Mouse (Mus musculus) urinary bladder, postnatal 10 days (tissue): ENCODE data around the gene Dkc1.
A peak's percentile ranks its signal among the peaks of the same experiment; 100 is the strongest.

Experiments used
- DNase-seq: peaks from one replicate; pipeline ENCODE4 v3.0.0; 2022; ENCODE audit warnings: low spot score

The Dkc1 gene

DNA sequence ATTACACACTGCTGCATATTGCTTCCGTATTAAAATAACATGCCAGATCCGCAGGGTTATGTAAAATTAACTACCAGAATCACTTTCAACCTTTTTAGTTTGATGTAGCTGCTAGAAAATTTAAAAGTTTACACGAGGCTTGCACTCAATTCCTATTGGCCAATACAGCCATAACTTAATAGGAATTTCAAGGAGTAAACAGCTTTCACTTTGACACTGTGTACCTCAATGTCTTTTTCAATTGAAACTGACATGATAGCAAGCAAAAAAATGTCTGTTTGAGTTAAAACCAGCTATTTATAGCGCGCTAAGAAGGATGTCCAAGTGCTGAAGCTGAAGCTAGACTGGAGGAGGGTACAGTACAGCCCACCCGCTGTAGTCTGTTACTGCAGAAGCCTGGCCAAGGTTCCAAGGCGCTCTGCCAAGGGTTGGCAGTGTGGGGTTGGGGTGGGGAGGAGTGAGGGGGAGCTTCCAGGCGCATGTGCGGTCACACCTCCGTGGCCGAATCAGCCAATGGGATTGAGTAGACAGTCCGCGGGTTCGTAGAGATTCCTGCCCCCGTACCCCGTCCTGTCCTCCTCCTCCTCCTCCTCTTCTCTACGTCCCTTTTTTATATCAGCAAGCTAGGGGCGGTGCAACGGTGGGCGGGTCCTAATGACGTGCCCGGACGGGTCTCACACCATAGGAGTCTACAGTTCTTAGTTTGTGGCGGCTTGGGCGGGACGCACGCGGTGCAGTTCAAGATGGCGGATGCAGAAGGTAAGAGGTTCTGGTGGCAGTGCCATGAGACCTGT is at the start of gene Dkc1:
Gene Dkc1, plus strand, starts transcription at position 486 of the 794 bp plus-strand sequence.
- peak; percentile 36 for DNase-seq

DNA sequence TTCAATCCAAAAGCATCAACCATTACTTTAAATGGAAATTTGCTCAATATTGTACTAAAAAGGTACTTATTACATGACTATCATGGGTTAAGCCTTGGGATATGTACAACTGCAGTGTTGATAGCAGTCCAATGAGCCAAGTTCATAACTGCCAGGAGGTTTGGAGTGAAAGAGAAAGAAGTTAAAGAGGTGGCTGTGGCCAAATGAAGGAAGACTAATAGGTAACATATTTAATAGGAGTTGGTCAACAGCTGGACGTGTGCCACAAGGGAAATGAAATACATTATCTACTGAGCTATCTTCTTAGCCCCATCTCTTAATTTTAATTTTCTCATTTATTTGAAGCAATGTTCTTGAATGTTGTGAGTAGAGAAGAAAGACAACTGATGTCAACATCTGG is 49.7 kb upstream of the Dkc1 start:
- no peak for DNase-seq

DNA sequence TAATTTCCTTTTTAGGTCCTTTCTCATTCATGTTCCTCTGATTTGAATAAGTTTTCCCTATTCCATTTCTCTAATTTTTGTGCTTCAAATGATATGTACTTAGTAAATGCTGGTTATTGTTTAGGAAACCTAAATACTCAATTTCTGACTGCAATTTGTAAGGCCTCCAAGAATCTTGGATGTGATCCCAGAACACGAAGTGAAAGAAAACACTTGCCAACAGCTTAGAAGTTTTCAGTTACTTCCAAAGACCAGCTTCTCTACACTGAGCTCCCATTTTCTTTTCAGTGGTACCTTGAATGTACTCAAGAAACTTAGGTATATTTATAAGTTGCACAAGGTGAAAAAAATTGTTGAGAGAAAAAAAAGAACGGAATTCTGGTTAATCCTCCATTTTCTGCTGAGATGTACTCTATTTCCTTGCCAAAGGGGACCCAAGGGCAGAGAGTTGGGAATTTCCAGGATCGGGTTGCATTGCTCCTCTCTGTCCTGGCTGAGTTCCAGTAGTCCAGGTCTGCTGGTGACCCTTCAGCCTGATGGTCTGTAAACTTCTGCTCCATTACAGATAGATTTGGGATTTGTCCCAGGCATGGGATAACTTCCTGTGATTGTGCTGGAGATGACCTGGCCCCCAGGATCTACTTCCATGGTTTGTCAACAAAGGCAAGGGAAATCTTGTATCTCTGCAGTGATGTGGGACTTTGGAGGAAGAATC is 48.6 kb upstream of the Dkc1 start:
- DNase-seq, result no peak

DNA sequence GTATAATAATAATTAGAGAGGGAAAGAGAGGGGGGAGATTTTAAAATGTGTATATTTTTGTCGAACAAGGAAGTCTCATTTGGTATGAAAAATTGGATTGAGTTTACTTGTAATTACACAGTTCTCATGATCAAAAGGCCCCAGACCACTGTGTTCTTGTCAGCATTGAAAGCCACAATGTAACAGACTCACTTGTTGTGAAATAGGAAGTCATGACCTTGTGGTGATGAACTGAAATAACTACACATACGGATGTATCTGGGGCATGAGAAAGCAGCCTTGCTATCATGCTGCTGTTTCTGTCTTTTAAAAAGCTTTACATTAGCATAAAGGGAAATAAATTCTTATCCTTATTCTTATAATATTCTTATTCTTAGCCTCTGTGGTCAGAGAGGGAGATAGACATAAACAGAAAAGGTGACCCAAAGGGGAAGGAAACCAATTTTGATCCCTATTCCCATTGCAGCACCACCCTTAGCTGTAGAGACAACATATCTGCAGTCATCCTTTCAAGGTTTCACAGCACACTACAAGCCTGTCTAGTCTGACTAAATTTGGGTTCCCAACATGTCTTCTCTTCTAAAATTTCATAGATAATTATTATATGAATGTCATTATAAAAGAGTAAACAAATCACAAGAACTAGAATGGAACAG is 39.4 kb upstream of the Dkc1 start:
- no peak for DNase-seq

DNA sequence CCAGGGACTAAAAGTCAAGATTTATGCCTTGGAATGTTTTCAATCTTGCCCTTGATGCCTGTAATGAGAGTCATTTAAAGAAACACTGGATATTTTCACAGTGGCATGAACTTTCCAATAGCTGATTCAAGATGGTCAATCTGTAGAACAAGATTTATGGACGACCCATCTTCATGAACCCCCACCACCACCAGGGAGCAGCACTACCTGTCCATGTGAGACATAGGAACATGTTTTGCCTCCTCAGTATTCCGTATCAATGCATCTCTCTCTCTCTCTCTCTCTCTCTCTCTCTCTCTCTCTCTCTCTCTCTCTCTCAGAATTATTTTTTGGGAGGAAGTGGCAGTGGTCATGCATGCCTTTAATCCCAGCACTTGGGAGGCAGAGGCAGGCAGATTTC is 13.3 kb upstream of the Dkc1 start:
- no peak for DNase-seq

DNA sequence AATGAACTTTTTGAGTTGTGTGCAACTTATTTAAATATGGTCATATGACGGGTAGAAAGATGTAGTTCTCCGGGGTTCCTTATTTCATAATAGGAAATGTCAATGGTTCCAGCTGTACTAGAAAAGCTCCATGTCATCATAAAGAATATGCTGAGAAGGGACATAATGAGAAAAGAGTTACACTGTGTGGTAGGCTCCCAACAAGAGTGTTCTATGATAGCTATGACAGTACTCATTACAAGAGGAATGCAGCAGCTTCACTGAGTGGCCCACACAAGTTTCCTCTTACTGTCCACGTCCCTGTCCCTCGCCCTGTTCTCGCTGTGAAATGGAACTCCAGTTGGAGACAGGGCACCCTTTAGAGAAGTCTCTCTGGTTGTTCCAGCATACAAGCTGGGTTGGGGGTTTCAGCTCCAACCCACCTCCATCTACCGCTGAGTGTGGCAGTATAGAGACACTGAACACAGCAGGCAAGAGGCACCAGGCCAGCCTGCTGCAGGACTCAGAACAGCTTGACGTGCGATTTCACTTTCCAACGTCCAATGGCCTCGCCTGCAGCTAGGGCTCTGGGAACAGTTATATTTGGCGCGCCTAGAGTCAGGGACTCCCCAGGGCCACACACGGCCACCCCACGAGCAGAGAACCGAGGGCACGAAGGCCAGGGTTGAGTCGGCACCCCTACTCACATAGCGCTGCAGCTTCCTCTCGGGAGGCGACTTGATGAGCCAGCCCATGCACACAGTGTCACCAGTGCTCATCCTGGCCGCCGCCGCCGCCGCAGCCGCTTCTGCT is 11.5 kb upstream of the Dkc1 start:
- no peak for DNase-seq

DNA sequence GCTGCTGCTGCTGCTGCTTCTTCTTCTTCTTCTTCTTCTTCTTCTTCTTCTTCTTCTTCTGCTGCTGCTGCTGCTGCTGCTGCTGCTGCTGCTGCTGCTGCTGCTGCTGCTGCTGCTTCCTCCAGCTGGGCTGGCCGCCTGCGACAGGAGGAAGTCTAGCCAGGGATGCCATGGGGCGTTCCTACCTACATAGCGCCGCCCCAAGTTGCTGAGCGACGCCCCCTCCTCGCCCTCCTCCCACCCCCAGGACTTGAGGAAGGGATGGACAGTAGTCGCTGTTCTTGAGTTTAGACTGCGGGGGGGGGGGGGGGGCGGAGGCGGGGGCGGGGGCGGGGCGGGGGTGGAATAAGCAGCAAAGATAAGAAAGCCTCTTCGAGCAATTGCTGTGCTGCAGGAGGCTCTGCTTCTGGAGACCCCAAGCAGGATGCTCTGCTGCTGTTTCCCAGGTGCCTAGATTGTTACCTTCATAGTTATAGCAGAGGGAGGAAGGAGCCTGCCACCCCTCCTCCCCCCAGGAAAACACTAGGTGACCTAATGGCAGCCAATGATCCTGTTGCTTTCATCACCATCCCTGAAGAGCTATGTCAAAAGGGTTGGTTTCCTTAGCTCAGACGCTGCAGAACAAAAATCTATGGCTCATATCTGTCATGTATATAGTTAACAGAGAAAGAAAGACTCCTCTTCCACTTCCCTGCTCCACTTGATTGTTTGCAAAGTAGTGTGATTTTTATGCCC is 10.7 kb upstream of the Dkc1 start, which contains the start of gene Gab3:
Gene Gab3, minus strand, starts transcription at position 685 of the 735 bp plus-strand sequence.
- DNase-seq, result no peak

DNA sequence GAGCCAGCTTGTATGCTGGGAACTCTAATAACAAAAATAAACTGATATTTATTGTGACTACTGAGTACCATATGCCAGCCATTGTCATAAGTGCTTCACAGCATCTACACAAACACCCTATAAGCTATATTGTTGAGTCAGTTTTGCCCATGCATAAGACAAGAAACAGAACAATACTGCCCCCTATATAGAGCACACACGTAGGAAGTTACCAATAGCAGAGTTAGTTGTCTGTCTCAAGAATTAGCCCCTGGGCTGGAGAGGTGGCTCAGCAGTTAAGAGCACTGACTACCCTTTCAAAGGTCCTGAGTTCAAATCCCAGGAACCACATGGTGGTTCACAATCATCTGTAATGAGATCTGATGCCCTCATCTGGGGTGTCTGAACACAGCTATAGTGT is 10.0 kb upstream of the Dkc1 start:
- DNase-seq, result no peak

DNA sequence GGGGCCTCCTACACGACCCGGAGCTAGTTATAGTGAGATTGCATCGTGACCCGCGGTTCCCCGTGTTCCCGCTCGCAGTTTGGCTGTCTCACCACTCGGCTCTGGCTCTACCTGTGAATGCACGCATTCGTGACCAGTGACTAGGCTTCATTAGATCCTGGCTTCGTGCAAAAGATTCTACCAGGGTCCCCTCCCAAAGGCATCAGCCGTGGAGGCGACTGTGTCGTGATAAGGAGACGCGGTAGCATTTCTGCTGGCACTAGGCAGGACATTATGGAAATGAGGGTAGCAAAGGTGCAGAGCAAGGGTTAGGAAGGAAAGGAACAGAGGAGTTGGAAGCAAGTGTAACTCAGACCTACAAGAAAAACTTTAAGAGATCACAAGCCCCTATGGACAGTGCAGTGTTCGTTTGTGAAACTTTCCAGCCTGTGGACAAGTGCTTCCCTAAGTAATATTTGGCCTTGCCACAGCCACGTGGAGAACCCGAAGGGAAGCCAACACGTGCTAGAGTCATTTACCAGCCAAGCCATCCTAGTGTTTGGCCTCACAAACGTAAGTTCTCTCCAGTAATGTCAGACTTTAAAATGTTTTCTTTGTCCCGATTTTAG is 613 bp downstream of the Dkc1 start:
- no peak for DNase-seq

DNA sequence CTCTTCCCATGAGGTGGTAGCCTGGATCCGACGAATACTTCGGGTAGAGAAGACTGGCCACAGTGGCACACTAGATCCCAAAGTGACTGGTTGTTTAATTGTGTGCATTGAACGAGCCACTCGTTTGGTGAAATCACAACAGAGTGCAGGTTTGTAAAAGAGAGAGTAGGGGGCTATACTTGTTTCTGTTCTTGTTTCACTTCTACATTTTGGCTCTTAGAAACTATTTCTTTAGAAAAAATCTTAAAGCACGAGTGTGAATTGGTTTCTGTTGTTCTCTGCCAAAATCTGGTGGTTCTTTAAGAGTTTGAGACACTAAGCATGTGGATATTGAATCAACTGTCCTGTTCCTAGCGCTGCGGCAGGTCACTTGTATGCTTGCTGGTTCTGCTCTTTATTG is 3.1 kb downstream of the Dkc1 start:
- no peak for DNase-seq

DNA sequence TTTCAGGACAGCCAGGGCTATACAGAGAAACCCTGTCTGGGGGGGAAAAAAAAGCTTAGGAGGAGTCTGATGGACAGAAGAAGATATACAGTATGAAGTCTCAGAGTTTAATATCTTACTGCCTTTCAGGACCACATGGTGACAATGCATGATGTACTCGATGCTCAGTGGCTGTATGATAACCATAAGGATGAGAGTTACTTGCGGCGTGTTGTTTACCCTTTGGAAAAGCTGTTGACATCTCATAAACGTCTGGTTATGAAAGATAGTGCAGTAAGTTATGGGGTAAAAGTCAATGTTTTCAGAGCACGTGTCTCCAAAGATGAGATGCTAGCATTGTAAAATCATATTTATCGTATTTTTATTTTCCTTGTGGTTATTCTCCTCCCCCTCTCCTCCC is 6.6 kb downstream of the Dkc1 start:
- no peak for DNase-seq

DNA sequence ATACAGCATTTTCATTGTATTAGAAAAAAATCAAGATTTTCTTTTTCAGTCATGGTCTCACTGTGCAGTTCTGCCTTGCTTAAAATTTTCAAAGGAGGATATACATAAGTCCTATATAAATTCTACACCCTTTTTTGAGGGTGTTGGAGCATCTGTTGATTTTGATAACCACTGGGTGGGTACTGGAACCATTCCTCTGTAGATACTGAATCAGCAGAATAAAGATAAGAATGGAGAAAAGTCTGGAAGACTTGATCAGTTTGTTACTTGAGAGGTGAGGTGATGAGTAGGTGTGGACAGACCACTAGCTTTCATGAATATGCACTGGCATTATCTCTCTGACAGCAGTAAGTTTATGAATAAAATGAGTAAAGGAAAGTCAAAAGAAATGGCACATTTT is 19.9 kb downstream of the Dkc1 start:
- DNase-seq, result no peak

DNA sequence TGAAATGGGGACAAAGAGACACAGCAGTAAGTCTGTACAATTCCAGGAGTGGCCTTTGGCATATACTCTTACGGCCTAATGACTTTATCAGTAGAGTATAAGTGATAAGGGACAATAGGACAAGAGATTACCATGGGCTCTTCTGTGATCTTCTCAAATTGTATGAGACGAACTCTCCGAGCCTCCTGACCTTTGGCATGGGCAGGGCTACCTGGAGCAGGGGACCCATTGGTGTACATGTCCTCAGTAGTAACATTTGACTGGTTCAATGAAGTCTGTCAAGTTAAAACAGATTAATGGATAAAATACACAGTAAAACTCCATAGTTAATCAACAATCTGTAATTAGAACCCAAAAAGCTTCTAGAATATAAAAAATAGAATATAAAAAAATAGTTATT is 30.0 kb downstream of the Dkc1 start:
- no peak for DNase-seq

DNA sequence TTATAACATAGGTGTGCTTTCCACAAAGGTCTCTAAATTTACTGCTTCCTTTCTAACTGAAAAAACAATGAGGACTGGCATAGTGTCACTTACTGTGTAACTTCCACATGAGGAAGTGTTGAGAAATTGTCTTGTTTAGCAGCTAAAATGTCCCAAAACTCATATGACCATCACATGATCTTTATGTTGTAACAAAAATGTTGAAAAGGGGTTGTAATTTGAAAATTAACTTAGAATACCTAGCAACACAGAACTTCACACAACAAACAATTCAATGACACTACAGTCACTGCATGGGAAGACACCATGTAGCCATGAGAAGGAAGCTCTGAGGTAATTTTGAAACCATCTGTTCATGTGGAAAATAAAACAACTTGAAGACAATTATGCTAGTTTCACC is 31.2 kb downstream of the Dkc1 start:
- no peak for DNase-seq

DNA sequence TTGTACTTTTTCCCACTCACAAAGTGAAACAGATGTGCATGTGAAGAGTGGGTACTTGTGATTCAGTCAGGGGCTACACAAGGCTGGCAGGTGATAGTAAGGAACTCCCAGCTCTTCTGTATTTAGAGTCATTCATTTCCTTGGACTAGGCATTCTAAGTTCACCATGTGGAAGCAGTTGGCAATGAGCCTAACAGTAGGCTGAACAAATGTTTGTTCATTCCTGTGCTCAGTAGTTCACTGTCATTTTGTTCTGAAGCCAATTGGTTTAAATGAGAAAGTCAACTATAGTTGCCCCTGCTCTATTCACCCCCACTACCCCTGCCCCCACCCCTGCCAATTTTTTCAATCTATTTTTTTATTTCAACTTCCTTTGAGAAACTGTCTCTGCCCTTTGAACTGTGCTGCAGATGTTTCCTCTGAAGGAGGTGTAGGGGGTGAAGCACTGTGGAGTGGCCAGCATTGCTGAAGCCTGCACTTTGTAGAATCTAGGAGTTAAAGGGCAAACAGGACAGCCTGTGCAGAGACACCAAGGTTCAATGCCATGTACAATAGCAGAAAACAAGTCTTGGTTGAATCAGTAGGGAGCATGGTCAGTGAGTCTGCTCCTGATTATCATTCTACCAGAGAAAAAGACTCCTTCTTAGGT is 32.8 kb downstream of the Dkc1 start:
- DNase-seq, result no peak

DNA sequence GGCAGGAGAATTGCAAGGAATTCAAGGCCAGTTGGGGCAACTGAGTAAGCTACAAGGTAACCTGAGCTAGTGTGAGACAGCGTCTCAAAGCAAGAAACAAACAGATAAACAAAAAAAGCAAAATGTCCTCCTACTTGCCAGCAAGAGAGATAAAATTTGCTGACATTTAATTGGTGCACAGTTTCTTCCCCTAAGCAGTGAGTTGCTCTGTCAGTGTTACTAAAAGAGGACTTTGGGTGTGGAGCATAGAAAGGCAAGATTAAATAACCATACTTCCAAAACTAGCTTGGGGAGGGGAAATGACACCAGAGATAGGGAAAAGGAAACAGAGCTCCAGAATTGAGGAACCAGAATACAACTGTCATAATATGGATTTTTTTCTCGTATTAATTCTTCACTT is 33.8 kb downstream of the Dkc1 start:
- no peak for DNase-seq

DNA sequence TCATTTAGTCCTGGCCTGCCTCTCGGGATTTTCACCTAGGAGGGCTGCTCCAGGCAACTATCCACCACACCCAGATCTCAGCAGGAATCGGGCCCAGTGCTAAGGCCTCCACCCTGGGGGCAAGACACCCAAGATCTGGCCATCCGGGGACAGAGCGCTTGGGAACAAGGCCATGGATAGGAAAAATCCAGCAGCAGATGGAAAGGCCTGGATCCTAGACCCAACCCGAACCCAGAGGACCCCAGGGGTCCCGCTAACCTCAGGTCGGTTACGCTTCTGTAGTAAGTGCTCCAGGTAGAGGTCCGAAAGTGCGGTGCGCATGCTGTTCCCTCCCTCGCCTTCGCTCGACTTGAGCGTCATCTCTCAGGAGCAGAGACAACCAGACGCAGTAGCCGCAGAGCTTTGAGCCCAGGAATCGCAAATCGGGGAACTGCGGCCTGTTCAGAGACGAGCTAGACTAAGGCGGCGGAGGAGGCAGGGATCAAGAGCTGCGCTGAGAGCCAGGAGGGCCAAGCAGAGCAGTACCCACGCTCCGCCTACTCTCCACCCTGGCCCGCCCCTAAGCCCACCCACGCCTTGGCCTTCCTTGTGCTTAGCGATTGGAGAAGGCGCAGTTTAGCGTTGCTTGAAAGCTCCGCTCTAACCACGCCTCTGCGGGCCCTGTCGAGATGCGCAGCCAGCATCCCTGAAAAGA is 35.0 kb downstream of the Dkc1 start, which contains the start of gene Mpp1:
Gene Mpp1, minus strand, starts transcription at position 550 of the 694 bp plus-strand sequence.
- peak; percentile 13 for DNase-seq

DNA sequence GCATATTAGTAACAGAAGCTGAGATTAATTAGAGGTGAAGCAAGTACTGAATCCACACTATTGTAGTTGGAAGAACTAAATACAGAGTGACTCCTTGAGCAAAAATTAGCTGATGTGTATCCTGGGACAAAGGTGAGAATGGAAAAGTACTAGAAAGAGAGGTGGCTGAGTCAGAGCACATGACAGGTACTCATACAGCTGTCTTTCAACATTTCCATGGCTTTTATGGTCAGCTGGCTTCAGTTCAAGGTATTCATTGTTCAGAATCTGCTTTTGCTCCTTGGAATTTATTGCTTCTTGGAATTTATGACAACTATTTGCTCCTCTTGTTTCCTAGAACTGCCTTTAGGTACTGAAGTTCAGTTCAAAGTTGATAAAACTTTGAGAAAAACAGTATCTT is 41.3 kb downstream of the Dkc1 start:
- DNase-seq, result no peak

DNA sequence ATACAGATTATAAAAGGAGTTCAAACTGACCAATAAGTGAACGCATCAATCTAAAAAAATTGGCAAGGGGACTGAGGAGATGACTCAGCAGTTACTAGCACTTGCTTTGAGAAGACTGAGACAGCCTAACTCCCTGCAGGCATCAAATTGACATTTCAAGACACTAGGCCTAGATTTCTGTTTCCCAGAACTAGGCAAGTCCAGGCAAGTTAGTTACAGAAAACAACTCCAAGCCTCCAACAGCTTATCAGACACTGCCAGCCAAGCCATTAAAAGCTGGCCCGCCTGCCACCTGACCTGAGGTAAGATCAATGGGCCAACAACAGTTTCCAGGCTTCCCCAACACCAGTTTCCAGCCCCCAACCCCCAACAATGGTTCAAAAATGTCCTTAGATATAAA is 42.1 kb downstream of the Dkc1 start:
- DNase-seq, result no peak

DNA sequence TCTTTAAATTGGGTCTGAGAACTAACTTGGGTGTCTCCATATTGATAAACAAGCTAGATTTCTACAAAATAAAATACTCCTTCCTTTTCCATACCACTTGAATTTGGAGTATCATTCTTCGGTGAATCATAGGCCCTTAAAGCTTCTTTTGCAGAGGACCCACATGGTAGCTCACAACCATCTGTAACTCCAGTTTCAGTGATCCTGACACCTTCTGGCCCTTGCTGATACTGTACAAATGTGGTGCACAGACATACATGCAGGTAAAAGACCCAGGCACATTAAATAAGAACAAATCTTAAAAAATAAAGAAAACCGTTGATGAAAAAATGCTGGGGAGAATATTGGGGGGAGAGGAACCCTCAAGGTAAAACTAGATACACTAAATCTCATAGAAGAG is 42.5 kb downstream of the Dkc1 start:
- DNase-seq, result no peak
